Mouse (Mus musculus): ENCODE data around the gene Gsn.

Gsn gene

DNA sequence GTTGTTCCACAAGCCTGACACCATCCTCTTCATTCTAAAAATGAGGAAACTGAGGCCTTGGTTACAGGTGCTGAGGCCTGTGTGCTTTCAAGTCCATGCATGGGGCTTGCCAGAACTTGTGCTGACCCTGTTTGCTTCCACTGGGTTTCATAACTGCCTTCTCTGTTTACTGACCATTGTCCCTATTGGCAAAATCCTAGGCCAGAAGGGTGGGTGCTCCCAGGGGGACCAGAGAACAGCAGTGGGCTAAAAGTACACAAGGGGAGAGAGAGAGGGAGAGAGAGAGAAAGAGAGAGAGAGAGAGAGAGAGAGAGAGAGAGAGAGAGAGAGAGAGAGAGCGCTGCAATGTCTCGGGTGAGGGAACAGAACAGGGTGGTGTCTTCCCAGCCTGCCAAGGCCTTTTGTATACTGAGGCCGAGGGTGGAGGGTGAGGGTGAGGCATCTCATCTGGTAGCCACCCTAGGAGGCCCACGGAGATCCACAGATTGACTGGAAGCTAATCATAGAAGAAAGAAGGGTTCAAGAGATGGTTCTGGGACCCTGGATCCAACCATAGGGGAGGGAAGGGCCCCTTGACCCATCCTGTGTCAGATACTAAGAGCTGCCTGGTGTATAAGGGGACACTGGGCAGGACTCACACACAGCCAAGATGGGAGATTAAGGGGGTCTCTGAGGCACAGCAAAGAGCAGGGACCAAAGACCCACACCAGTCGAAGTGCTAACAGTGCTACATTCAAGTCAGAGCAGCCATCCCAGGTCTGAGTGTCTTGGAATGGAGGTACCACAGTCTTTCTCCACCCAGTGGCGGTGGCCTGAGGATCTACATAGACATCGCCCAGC is 22.4 kb downstream of the Gsn start:
- no peak for DNase-seq (ENCODE audit: low spot score in 2 of 2)

DNA sequence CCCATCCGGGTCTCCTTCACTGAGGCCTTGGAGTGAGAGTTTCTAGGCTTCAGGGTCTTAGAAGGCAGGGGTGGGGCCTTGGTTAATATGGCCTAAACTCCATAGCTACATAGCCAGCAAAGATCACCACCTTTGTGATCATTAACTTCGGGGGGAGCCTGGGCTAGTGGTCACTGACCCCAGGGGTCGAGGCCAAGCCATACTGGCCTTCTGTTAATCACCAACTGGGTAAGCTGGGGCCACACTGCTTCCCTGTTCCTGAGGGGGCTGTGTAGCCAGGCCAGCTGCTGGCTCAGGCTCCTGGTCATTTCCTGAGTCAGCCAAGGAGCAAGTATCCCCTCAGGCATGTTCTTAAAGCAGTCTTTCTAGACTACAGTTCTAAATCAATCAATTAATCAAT is 23.8 kb downstream of the Gsn start:
- no peak for DNase-seq (ENCODE audit: low spot score in 2 of 2)

DNA sequence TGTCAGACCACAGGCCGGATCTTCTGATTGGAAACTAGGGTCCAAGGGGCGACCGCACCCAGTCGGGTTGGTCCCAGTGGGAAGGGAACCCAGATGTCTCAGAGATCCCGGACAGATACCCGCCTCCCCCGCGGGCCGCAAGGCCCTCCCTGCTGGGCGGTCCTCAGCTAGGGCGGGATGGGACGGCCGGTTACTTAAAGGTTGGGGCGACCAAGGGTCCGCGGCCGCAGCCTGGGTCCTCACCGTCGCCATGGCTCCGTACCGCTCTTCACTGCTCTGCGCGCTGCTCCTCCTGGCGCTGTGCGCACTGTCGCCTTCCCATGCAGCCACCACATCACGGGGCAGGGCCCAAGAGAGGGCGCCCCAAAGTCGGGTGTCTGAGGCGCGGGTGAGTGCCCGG is 26.0 kb downstream of the Gsn start:
- DNase-seq (ENCODE audit: low spot score in 2 of 2): no peak

DNA sequence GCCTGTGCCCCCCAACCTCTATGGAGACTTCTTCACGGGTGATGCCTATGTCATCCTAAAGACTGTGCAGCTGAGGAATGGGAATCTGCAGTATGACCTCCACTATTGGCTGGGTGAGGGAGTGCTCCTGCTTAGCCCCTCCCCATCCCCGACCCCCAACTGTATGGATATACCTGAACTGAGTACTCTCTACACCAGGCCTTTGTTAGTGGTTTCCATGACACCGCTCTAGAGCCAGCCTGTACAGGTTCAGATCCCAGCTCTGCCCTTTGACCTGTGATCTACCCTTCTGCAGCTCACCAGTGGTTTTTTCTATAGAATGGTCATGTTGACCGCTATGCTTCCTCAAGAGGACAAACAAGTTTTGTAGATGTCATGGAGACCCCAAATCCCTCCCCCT is 27.8 kb downstream of the Gsn start:
- no peak for DNase-seq (ENCODE audit: low spot score in 2 of 2)

DNA sequence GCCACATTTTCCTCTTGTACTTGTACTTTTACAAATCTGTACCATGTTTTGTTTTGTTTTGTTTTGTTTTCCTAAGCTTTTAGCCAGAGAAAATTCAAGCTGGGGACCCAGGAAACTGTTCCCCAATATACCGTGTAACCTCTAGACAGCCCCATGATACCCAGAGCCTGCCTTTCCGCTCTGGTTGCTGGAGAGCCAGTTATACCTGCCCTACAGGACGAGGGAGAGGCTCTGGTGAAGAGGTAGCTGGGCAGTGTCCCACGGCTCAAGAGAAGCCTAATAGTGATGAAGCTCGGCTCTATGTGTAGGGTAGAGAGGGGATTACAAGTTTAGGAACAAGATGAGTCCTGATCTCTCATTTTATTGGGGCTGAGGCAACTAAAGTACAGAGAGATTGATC is 29.0 kb downstream of the Gsn start:
- no peak for DNase-seq (ENCODE audit: low spot score in 2 of 2)

DNA sequence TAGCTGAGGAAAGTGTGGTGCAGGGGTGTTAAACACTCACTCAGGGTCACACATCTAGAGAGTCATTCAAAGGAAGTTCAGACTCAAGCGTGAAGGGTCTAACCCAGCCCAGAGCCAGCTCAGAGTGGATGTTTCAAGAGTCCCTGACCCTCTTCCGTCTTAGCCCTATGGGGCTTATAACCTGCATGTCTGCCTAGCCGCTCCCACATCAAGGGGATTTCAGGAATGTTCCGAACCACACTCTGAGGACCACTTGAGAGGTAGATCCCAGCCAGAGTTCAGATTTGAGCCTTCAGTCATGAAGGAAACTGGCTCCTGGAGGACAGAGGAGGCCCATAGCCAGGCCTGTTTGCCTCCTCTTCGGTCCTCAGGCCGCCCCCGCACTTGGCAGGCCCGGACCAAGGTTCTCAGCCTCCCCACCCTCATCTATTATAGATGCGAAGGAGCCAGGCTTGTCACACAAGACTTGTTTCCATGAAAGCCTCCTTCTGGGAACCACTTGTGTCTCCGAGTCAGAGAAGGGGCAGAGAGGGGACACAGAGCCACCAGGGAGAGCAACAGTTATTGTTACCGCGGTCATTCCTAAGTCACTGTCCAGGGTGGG is 30.9 kb downstream of the Gsn start:
- DNase-seq (ENCODE audit: low spot score in 2 of 2): no peak

DNA sequence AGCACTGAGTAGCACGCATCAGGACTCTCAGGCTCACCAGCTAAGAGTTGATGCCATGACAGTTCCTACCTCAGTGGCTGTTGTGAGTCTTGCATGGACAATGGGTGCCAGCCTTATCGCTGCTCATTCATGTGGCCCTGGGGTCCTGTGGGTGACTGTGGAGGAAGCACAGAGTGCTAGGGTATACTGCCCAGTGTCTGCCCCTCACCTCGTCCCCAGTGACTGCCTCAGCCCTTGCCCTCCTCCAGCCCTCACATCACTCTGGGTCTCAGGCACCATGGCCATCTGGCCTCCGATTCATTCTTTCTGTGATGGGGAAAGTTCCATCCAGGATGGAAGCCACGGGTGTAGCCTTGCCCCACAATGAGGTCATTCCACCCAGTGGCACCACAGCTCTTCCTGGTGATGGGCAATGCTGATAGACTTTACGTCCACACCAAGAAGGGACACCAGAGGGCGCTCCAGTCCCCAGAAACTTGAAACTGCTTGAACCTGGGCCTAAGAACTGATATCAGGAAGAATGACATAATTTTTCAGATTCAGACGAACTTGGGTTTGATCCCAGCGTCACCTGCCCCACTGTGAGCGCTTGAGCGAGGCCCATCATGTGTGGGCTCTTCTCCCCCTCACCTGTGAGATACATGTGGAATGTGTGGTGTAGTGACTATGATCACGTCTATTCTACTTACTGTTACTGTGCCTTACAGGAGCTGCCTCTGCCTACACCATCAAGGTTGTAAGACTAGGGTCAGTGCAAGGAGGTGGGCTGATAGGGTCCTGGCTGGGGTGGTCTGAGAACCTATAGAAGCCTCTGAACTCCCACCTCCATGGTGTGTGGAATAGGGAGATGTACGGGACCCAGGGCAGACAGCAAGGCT is 32.8 kb downstream of the Gsn start:
- DNase-seq (ENCODE audit: low spot score in 2 of 2): peak; percentile 56 to 72

DNA sequence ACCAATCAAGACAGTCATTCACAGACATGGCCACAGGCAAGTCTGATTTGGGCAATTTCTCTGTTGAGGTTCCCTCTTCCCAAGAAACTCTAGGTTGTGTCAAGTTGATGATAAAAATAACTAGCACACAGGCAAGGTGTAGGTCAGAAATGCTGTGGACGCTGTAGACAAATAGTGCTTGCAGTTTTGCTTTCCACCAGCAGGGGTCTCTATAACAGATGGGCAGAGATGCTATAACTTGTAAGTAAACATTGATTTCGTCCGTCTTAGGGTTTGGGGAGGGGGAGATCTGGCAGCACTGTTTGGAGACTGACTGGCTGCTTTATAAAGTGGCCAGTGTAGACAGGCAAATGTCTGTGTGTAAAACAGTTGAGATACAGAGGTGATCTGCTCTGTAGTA is 35.7 kb downstream of the Gsn start:
- no peak for DNase-seq (ENCODE audit: low spot score in 2 of 2)

DNA sequence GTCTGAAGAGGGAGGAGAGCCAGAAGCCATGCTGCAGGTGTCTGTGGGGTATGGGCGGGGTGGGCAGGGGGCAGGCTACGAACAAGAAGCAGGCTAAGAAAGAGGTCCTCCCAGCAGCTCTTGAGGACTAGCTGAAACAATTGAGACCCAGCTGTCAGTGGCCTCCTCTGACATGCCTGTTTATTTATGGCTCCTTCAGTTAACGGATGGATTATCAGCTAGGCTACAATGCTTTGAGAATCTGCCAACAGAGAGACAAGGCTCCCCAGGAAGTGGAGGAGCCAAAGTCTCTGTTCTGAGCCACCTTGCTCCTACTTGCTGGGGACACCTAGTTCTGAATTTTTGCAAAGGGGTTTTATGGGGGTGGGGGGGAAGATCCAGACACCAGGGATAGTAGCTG is 36.5 kb downstream of the Gsn start:
- no peak for DNase-seq (ENCODE audit: low spot score in 2 of 2)

DNA sequence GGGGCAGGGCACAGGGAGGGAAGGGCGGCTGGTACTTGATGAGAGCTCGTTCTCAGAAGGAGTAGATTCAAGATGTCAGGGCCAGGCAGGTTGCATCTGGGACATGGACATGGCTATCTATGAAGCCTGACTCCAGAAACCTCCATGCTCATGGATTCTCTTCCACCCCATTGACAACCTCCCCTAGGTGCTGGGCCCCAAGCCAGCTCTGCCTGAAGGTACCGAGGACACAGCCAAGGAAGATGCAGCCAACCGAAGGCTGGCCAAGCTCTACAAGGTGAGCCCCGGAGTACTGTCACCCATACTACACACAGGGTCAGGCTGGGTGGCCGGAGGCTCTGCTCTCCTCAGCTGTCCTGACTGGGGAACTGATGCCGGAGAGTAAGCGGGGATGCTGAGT is 37.1 kb downstream of the Gsn start:
- no peak for DNase-seq (ENCODE audit: low spot score in 2 of 2)

DNA sequence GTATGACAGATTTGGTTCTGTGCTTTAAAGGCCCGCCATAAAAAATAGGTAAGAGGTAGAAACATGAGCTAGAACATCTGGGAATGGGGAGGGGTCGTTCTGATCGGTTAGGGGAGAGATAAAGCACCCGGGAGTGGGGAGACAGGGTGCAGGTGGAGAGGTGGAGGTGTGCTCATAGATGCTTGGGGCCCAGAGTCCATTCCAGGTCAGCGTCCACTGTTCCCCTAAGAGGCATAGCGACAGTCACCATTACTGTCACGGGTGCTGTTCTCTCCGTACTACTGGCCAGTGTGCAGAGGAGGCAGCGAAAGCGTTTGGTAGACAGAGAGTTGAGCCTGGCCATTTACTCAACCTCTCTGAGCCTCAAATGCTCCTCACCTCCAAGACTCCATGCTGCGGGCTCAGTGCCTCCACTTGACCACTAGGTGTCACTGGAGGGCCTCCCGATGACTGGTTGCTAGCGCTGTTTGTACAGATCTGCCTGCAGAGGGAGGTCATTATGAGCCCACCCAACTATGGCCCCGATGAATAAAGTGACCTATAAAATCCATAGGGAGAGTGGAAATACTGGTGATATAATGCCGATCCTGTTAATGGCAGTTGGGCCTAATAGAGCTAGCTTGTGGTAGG is 41.6 kb downstream of the Gsn start:
- DNase-seq (ENCODE audit: low spot score in 2 of 2): peak; percentile 30 to 66

DNA sequence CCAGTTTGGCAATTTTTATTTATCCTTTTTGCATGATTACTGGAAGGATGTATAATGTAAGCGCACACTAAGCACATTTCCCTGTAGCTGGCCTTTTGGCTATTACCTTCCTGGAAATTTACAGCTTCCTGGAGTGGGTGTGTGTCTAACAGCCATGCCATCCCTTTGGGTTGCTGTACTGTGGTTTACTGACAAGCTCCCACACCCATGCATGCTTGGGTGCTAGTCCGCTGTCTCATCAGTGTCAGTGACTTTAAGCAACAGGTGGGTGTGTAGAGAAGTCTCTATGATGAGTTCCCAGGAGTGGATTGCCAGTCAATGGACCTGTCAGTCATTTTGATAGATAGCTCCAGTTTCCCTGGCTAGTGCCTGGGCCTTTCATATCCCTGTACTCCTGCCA is 43.3 kb downstream of the Gsn start:
- no peak for DNase-seq (ENCODE audit: low spot score in 2 of 2)

DNA sequence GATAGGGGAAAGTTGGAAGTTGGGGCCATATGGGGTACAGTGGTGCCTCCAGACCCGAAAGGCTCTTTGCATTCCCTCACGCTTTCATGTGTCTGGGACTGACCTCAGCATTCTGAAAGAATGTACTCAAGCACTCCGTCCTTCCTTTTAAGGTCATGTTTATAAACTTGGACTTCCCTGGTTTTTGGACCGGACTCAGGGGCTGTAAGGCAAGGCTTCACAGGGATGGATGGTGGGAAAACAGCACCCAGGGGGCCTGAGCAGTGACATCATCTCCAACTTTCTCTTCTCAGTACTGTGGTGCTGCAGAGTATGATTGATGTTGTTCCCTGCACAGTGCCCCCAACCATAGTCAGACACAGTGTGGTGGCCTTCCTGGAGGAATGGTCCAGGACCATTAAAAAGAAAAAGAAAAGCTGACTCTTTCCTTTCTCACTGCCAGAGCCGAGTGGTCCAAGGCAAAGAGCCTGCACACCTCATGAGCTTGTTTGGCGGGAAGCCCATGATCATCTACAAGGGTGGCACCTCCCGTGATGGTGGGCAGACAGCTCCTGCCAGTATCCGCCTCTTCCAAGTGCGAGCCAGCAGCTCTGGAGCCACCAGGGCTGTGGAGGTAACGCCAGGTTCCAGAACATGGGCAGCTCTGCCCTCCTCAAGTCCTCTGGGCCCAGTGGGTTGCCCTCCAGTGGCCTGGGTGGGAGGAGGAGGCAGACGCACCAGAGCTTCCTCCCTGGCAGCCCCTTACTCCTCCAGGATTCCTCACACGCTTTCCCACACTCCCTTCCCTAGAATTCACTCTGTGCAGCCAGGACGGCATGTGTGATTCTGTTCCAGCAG is 46.1 kb downstream of the Gsn start:
- DNase-seq (ENCODE audit: low spot score in 2 of 2): no peak

DNA sequence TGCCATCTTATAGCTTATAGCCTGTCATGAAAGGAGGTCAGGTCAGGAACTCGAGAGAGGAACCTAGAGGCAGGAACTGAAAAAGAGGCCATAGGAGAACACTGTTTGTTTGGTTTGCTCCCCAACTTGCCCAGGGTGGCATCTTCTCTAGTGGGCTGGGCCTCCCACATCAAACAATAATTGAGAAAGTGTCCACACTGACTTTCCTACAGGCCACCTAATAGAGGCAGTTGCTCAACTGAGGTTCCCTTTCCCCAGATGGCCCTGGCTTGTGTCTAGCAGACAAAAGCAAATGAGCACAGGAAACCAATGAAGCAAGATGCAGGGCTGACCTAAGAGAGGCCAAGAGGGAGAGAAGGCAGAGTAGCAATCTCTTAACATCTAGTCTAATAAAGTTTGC is 52.0 kb downstream of the Gsn start:
- no peak for DNase-seq (ENCODE audit: low spot score in 2 of 2)

DNA sequence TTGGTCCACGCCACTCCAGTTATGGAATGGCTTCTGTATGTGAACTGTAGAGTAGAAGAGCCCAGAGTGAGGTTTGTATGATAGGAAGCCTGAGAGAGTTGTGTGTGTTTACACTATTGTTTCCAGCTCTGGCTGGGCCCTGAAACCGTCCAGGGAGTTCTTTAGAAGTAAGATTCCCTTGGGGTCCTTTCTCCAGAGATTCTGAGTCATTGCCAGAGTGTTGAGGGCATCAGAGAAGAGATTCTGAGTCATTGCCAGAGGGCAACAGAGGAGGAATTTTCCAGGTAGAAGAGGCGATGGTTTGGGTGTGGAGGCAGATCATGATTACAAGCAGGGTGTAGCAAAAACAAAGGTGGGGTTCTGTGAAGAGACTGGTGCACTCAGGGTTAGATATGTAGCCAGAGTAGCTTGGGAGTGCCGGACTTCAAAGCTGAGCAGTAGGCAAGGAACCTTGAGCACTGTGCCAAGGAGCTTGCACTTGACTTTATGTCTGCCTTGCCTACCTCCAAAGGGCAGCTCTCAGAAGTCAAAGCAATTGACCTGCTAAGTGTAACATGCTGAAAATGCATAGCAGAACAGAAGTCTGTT is 53.8 kb downstream of the Gsn start:
- no peak for DNase-seq (ENCODE audit: low spot score in 2 of 2)

DNA sequence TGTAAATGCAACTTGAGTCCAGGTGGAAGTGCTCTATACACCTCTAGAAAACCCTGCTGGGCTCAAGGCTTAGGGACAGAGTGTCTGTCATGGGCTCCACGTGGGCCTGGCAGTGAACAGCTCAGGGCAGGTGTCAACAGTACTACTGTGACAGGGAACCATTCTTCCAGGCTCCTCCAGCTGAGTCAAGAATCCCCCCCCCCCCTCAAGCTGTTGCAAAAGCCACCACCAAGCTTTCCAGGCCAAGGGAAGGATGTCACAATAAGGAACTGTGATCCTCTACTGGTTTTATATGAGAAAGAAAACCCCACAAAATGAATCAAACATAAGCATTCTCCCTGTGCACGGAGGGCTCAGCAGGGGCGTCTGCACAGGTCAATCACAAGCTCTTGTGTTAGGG is 58.1 kb downstream of the Gsn start:
- DNase-seq (ENCODE audit: low spot score in 2 of 2): no peak

DNA sequence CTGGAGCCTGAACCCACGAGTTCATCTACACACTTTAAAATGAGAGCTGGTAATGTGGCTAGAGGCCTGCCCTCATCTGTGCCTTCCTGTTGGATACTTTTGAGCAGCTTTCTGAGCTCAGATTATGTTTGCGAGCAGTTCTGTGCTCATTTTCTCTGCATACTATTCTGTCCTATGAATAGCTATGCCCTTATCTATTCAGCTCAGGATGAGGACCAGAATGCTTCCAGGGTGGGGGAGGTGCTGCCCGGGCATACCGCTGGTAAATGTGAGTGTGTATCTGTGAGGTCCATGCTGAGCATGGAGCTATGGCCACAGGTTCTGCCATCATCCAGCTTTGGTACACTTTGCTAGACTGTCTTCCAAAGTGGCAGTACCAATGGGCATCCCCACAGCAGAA is 61.4 kb downstream of the Gsn start:
- no peak for DNase-seq (ENCODE audit: low spot score in 2 of 2)

DNA sequence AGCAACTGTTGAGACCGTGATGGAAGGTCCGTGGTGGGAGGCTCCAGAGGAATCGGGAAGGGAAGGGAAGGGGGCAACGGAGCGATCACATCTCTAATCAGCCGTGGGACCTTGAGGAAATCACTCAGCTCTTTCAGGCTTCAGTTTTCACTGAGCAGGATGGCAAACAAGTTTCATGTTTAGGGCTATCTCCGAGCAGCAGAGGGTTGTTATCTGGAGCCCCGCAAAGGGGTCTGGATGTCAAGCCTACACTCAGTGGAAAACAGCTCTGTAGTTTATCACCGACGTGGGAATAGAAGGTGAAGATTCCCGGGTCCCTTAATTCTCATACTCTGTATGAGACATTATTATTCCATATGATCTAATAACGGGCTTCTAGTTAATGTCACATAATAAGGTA is 62.2 kb downstream of the Gsn start:
- no peak for DNase-seq (ENCODE audit: low spot score in 2 of 2)

DNA sequence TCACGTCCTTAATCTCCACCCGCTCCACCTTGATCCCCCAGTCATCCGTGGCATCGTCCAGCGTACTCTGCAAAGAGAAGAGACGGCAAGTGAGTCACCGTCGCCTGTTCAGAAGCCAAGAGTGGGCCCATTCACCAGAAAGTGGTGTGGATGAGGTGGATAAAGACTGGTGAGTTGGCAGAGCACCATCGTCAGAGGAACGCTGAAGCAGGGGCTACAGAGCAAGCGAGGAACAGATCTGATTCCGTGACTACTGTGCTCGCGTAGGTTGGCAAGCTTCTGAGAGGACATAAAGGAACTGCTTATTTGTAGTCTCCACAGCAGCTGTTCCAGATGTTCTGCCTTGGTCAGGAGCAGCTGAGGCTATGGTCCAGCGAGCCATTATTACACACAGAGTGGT is 64.2 kb downstream of the Gsn start:
- no peak for DNase-seq (ENCODE audit: low spot score in 2 of 2)

DNA sequence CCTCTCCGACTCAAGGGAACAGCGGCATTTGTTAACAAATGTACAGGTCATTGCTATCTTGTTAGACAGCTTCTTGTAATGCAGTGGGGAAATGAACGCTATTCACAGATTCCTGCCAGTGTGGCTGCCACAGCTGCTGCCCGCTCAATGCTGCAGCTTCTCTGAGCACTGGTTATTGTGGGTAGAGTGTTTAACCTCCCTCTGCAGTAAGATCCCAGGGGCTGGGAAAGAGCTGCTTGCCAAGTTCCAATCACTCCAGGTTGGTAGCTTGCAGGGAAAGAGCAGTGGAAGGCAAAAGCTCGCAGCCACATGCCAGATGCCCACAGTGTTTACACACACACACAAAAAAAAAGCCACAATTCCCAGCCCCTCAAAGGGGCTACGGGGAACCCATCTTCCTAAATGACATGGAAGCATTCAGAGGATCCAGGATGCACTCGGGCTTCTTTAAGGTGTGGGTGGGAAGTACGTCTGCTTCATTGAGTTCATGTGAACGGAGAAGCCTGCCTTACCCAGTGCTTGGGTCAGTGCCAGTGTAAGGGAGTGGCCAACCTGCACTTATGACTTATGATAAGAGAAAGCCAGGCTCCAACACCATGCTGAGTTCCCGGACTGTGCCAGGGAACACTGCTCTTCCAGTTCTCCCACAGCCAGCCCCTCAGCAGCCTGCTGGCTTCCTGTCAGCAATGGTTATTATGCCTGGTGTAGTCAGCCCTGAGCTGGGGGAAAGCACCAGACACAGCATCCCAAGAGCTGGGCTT is 66.4 kb downstream of the Gsn start:
- DNase-seq (ENCODE audit: low spot score in 2 of 2): no peak
